Mouse (Mus musculus): ENCODE measurements around the gene Frmpd1. TPM values are rescaled to one million over a fixed set of nuclear protein-coding genes. Genes with fewer than 3 reads are reported as not detected.

Gene Frmpd1
- polyA plus RNA-seq, 1 experiment from 2014 or later, result 3.5 TPM

- 78% methylated on average over 7 of the region's 7 CpGs for WGBS
Measured at GRCm38 (mm10) chr4:45331139-45331538, 146.5 kb downstream of the Frmpd1 start.

GRCm38 (mm10) chr4:45332466-45332865 is 147.8 kb downstream of the Frmpd1 start:
- no peak overlapping the region for H3K27ac ChIP-seq (ENCODE audit: poor library complexity, severe bottlenecking)
- H3K9ac ChIP-seq, result no peak overlapping the region
- H3K4me2 ChIP-seq, result no peak overlapping the region
- no peaks in the 10 kb centered on the region for H3K4me1 ChIP-seq (replicated peaks)
- 56% methylated on average over 3 of the region's 3 CpGs for WGBS
- no peak overlapping the region for H3K4me3 ChIP-seq
- ATAC-seq (ENCODE audit: insufficient number of reproducible peaks, low FRiP score), result no peak
- H3K9me3 ChIP-seq (replicated peaks), result no peaks in the 10 kb centered on the region
- peaks cover 2% of the 10 kb centered on the region; the same call in 1 of the 2 replicates for H3K27me3 ChIP-seq (replicated peaks)
- no peaks in the 10 kb centered on the region for H3K36me3 ChIP-seq

More at GRCm38 (mm10) chr4:45331139-45331538, 146.5 kb downstream of the Frmpd1 start:
- no peak for ATAC-seq (ENCODE audit: insufficient number of reproducible peaks, low FRiP score)
- no peaks in the 10 kb centered on the region for H3K9me3 ChIP-seq (replicated peaks)
- no peak overlapping the region for H3K9ac ChIP-seq
- peaks cover 2% of the 10 kb centered on the region; the same call in 1 of the 2 replicates for H3K27me3 ChIP-seq (replicated peaks)
- H3K27ac ChIP-seq (ENCODE audit: poor library complexity, severe bottlenecking), result no peak overlapping the region
- H3K4me3 ChIP-seq, result no peak overlapping the region
- no peaks in the 10 kb centered on the region for H3K4me1 ChIP-seq (replicated peaks)
- H3K4me2 ChIP-seq, result no peak overlapping the region
- H3K36me3 ChIP-seq, result no peaks in the 10 kb centered on the region

Other genes with a start within 250 kb of the Frmpd1 start
- 89.0 and 89.3 TPM in 2 replicates for gene Grhpr, start 203.5 kb upstream of the Frmpd1 start, polyA plus RNA-seq (2016; fragmentation: Nextera tagmentation; extraction: Ambion mirVana)
- gene Zbtb5, start 172.5 kb upstream of the Frmpd1 start, polyA plus RNA-seq (2016; fragmentation: Nextera tagmentation; extraction: Ambion mirVana), result 19.5 and 20.4 TPM in 2 replicates
- 52.1 and 63.0 TPM in 2 replicates for gene Polr1e, start 166.3 kb upstream of the Frmpd1 start, polyA plus RNA-seq (2016; fragmentation: Nextera tagmentation; extraction: Ambion mirVana)
- 17.7 TPM in 2 replicates for gene Fbxo10, start 100.3 kb upstream of the Frmpd1 start, polyA plus RNA-seq (2016; fragmentation: Nextera tagmentation; extraction: Ambion mirVana)
- 207 and 213 TPM in 2 replicates for gene Tomm5, start 76.8 kb upstream of the Frmpd1 start, polyA plus RNA-seq (2016; fragmentation: Nextera tagmentation; extraction: Ambion mirVana)
- gene Trmt10b, start 112.3 kb downstream of the Frmpd1 start, polyA plus RNA-seq (2016; fragmentation: Nextera tagmentation; extraction: Ambion mirVana), result 9.3 and 10.1 TPM in 2 replicates
- 12.8 and 15.6 TPM in 2 replicates for gene Dcaf10, start 157.2 kb downstream of the Frmpd1 start, polyA plus RNA-seq (2016; fragmentation: Nextera tagmentation; extraction: Ambion mirVana)
- gene Exosc3, start 157.9 kb downstream of the Frmpd1 start, polyA plus RNA-seq (2016; fragmentation: Nextera tagmentation; extraction: Ambion mirVana), result 36.6 and 37.0 TPM in 2 replicates
- gene Slc25a51, start 223.9 kb downstream of the Frmpd1 start, polyA plus RNA-seq (2016; fragmentation: Nextera tagmentation; extraction: Ambion mirVana), result 73.4 and 75.6 TPM in 2 replicates

All from heart, embryonic 12.5 days (tissue).